Mouse (Mus musculus): ENCODE results near the gene Prss45. TPM values are rescaled to one million over a fixed set of nuclear protein-coding genes. Genes with fewer than 3 reads are reported as not detected.

Gene Prss45
- polyA plus RNA-seq, 1 experiment from 2014 or later, result 0.20 TPM

- no peaks in the 10 kb centered on the region for H3K36me3 ChIP-seq (ENCODE audit: control insufficient read depth, insufficient read depth, low read length)
- H3K9me3 ChIP-seq (replicated peaks; ENCODE audit: control insufficient read depth, low read length, poor library complexity, severe bottlenecking), result no peaks in the 10 kb centered on the region
- WGBS, result 77% methylated on average over 7 of the region's 7 CpGs
- peaks cover 8% of the 10 kb centered on the region for H3K4me1 ChIP-seq (ENCODE audit: control insufficient read depth, insufficient read depth, low read length)
- peaks cover 31% of the 10 kb centered on the region for H3K27me3 ChIP-seq (ENCODE audit: control insufficient read depth, insufficient read depth, low read depth, low read length)
- ATAC-seq, result no peak
- H3K4me2 ChIP-seq (ENCODE audit: low read length), result no peak overlapping the region
- no peak overlapping the region for H3K27ac ChIP-seq (ENCODE audit: low read length)
- no peak overlapping the region for H3K4me3 ChIP-seq (ENCODE audit: low read depth, low read length)
- no peak overlapping the region for H3K9ac ChIP-seq (ENCODE audit: low read depth, low read length)
Observed at GRCm38 (mm10) chr9:110881953-110882352, 47.6 kb downstream of the Prss45 start.

GRCm38 (mm10) chr9:110887388-110888303 is 53.3 kb downstream of the Prss45 start:
- no peak overlapping the region for H3K4me2 ChIP-seq (ENCODE audit: low read length)
- H3K4me3 ChIP-seq (ENCODE audit: low read depth, low read length), result no peak overlapping the region
- H3K36me3 ChIP-seq (ENCODE audit: control insufficient read depth, insufficient read depth, low read length), result no peaks in the 10 kb centered on the region
- ATAC-seq, result no peak
- no peak overlapping the region for H3K27ac ChIP-seq (ENCODE audit: low read length)
- no peaks in the 10 kb centered on the region for H3K4me1 ChIP-seq (ENCODE audit: control insufficient read depth, insufficient read depth, low read length)
- no peak overlapping the region for H3K9ac ChIP-seq (ENCODE audit: low read depth, low read length)
- WGBS, result 69% methylated on average over 9 of the region's 9 CpGs
- H3K9me3 ChIP-seq (replicated peaks; ENCODE audit: control insufficient read depth, low read length, poor library complexity, severe bottlenecking), result no peaks in the 10 kb centered on the region
- no peaks in the 10 kb centered on the region for H3K27me3 ChIP-seq (ENCODE audit: control insufficient read depth, insufficient read depth, low read depth, low read length)

GRCm38 (mm10) chr9:110888935-110889334 is 54.5 kb downstream of the Prss45 start:
- Histone ChIP-seq H3K4me1 (ENCODE audit: control insufficient read depth, insufficient read depth, low read length) (no peaks in the 10 kb centered on the region), H3K4me2 (ENCODE audit: low read length) (no peak overlapping the region), H3K36me3 (ENCODE audit: control insufficient read depth, insufficient read depth, low read length) (no peaks in the 10 kb centered on the region), H3K27me3 (ENCODE audit: control insufficient read depth, insufficient read depth, low read depth, low read length) (no peaks in the 10 kb centered on the region), H3K9ac (ENCODE audit: low read depth, low read length) (no peak overlapping the region), H3K4me3 (ENCODE audit: low read depth, low read length) (no peak overlapping the region), H3K27ac (ENCODE audit: low read length) (no peak overlapping the region), H3K9me3 (replicated peaks; ENCODE audit: control insufficient read depth, low read length, poor library complexity, severe bottlenecking) (no peaks in the 10 kb centered on the region)
- ATAC-seq, result no peak
- WGBS, result 90% methylated on average over 14 of the region's 14 CpGs

- ATAC-seq, result no peak
- no peaks in the 10 kb centered on the region for H3K27me3 ChIP-seq (ENCODE audit: control insufficient read depth, insufficient read depth, low read depth, low read length)
- no peak overlapping the region for H3K9ac ChIP-seq (ENCODE audit: low read depth, low read length)
- WGBS, result 16% methylated on average over 20 of the region's 21 CpGs
- H3K4me3 ChIP-seq (ENCODE audit: low read depth, low read length), result no peak overlapping the region
- H3K9me3 ChIP-seq (replicated peaks; ENCODE audit: control insufficient read depth, low read length, poor library complexity, severe bottlenecking), result no peaks in the 10 kb centered on the region
- H3K4me1 ChIP-seq (ENCODE audit: control insufficient read depth, insufficient read depth, low read length), result no peaks in the 10 kb centered on the region
- H3K27ac ChIP-seq (ENCODE audit: low read length), result no peak overlapping the region
- no peaks in the 10 kb centered on the region for H3K36me3 ChIP-seq (ENCODE audit: control insufficient read depth, insufficient read depth, low read length)
- H3K4me2 ChIP-seq (ENCODE audit: low read length), result no peak overlapping the region
Observed at GRCm38 (mm10) chr9:110890026-110890783, 55.8 kb downstream of the Prss45 start.

Other genes starting within 250 kb of the Prss45 start
- 25.5 and 27.1 TPM in 2 replicates for gene Nradd, start 210.1 kb upstream of the Prss45 start, polyA plus RNA-seq (2015; fragmentation: Nextera tagmentation; extraction: Ambion mirVana)
- gene Nbeal2, start 180.4 kb upstream of the Prss45 start, polyA plus RNA-seq (2015; fragmentation: Nextera tagmentation; extraction: Ambion mirVana), result 5.2 and 6.1 TPM in 2 replicates
- 93.3 and 103 TPM in 2 replicates for gene Ccdc12, start 178.1 kb upstream of the Prss45 start, polyA plus RNA-seq (2015; fragmentation: Nextera tagmentation; extraction: Ambion mirVana)
- 0.39 and 0.48 TPM in 2 replicates for gene Myl3, start 92.7 kb upstream of the Prss45 start, polyA plus RNA-seq (2015; fragmentation: Nextera tagmentation; extraction: Ambion mirVana)
- gene Pth1r, start 87.4 kb upstream of the Prss45 start, polyA plus RNA-seq (2015; fragmentation: Nextera tagmentation; extraction: Ambion mirVana), result 6.1 and 8.0 TPM in 2 replicates
- not detected in 2 replicates for gene Prss42, start 36.4 kb upstream of the Prss45 start, polyA plus RNA-seq (2015; fragmentation: Nextera tagmentation; extraction: Ambion mirVana)
- not detected in 2 replicates for gene Prss44, start 20.6 kb upstream of the Prss45 start, polyA plus RNA-seq (2015; fragmentation: Nextera tagmentation; extraction: Ambion mirVana)
- gene Prss43, start 7.9 kb upstream of the Prss45 start, polyA plus RNA-seq (2015; fragmentation: Nextera tagmentation; extraction: Ambion mirVana), result not detected in 2 replicates
- not detected in 2 replicates for gene Prss46, start 9.9 kb downstream of the Prss45 start, polyA plus RNA-seq (2015; fragmentation: Nextera tagmentation; extraction: Ambion mirVana)
- gene Prss50, start 23.4 kb downstream of the Prss45 start, polyA plus RNA-seq (2015; fragmentation: Nextera tagmentation; extraction: Ambion mirVana), result 0.29 and 0.47 TPM in 2 replicates
- gene Als2cl, start 45.3 kb downstream of the Prss45 start, polyA plus RNA-seq (2015; fragmentation: Nextera tagmentation; extraction: Ambion mirVana), result 2.5 and 2.7 TPM in 2 replicates
- 4.0 and 5.7 TPM in 2 replicates for gene Tmie, start 45.5 kb downstream of the Prss45 start, polyA plus RNA-seq (2015; fragmentation: Nextera tagmentation; extraction: Ambion mirVana)
- not detected in 2 replicates for gene Fam240a, start 82.3 kb downstream of the Prss45 start, polyA plus RNA-seq (2015; fragmentation: Nextera tagmentation; extraction: Ambion mirVana)
- gene Tdgf1, start 111.6 kb downstream of the Prss45 start, polyA plus RNA-seq (2015; fragmentation: Nextera tagmentation; extraction: Ambion mirVana), result not detected in 2 replicates
- gene Lrrc2, start 117.0 kb downstream of the Prss45 start, polyA plus RNA-seq (2015; fragmentation: Nextera tagmentation; extraction: Ambion mirVana), result 0.29 and 1.2 TPM in 2 replicates
- 0.20 TPM in 1 of 2 replicates, not detected in the other for gene Rtp3, start 156.0 kb downstream of the Prss45 start, polyA plus RNA-seq (2015; fragmentation: Nextera tagmentation; extraction: Ambion mirVana)
- gene Ltf, start 184.7 kb downstream of the Prss45 start, polyA plus RNA-seq (2015; fragmentation: Nextera tagmentation; extraction: Ambion mirVana), result 0.45 and 2.4 TPM in 2 replicates
- 1.2 and 1.4 TPM in 2 replicates for gene Ccrl2, start 222.9 kb downstream of the Prss45 start, polyA plus RNA-seq (2015; fragmentation: Nextera tagmentation; extraction: Ambion mirVana)